Mouse (Mus musculus) natural killer cell, adult 2 months (primary cell): ENCODE results near the gene Ift20.
"Not testable (repeated sequence)": the region's sequence is repeated elsewhere in the genome, so short reads cannot be mapped to it uniquely, and the experiment has no call there.

Experiments used
- DNase-seq, 2 experiments: peaks; one replicate each; pipeline ENCODE4 v3.0.0; 2022; ENCODE audit warnings: low spot score in 2 of 2

The Ift20 gene

DNA sequence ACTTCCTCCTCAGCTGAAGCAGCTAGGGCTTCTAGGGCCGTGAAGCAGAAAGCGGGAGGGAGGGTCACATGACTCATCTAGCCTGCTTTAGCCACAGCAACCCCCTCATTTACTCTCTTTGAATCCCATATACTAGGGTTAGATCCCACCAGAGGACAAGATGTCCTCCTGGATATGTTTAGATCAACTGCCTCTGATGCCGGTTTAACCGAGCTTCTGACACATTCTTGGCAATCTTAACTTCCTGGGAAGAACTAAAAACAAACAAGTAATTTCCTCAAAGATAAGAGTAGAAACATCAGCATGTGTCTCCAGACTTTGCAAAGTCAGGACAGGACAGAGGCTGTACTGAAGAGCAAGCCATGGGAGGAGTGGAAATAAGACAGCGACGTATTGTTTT is 30.6 kb downstream of the Ift20 start:
- DNase-seq = no peak

DNA sequence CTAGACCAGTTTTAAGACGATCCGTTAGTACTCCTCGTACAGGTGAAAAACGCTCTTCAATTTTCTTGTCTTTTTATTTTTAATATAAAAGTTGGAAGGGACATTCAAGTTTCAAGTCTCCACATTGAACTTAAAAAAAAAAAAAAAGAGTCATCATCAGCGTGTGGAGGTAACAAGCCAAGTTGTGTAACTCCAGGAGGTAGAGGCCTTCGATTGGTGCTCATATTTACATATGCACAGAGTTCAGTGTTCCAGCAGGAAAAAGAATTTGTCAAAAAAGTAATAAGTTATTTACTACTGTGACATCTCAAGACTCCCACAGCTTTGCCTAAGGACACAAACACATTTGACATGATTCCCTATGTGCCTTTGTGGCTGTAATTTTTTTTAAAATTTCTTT is 31.5 kb downstream of the Ift20 start:
- DNase-seq = no peak

DNA sequence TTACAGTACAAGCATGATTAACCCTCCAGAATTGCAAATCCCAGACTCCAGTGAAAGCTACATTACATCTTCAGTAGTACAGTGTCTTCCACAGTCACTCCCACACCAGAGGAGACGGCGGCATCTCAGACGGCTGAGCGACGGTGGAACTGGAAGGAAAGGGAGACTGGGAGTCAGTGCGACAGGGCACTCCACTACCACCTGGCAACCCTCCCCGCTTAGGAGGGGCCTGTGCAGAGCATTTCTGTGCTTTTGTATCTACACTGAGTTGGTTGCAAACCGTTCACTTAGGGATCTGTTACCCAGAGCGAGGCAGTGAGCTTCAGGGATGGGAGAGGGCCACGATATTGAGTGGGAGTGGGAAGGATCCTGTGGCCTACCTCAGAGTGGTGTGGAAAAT is 32.7 kb downstream of the Ift20 start:
- DNase-seq = no peak

DNA sequence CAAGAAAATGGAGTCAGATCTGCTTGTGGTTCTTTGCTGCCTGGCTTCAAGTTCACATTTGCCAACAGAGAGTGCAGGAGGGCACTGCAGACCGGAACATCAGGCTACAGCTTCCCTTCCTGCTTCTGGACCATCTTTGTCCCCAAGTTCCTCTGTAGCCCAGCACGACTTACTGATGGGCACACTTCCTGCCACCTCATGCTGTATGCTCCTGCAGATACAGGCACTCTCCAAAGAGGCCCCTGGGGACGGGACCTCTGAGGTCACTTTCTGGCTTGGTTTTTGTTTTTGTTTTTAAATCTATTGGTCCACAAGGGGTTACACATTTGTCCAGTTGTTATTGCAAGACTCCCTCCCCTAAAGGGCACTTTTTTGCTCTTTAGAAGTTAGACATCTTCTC is 33.6 kb downstream of the Ift20 start:
- no peak for DNase-seq

DNA sequence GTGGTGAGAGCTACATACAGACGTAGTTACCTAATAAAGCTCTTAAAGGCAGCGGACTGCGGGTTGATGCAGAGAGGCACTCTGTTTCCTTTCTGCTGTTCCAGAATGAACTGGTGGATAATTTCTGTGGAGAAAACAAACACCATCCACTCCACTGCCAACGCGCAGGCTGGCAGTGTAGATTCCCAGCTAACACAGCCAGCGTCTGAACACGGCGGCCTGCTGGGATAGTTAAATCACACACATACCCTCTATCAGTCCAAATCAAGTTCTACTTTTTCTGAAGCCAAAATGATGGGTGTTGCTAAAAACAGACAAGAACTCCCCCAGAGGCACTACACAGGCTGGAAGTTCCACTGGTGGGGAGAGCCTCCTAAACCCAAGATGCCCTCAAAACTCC is 35.3 kb downstream of the Ift20 start:
- no peak for DNase-seq

DNA sequence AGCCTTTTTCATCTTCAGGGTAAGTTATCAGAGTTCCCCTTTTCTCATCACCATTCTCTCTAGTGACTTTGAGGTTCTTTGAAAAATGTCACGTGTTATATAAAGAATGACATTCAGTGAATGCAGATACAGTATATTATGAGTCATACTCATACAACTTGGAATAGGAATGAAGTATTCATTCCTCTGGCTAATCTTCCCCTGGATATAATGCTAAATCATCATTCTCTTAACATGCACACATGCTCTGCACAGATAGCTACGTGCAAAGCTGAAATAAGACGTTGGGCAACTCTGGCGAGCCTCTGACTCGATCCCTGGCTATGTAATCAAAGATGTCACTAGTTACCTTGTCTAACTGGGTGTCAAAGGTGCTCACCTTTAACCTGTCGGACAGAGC is 35.7 kb downstream of the Ift20 start:
- DNase-seq = no peak

DNA sequence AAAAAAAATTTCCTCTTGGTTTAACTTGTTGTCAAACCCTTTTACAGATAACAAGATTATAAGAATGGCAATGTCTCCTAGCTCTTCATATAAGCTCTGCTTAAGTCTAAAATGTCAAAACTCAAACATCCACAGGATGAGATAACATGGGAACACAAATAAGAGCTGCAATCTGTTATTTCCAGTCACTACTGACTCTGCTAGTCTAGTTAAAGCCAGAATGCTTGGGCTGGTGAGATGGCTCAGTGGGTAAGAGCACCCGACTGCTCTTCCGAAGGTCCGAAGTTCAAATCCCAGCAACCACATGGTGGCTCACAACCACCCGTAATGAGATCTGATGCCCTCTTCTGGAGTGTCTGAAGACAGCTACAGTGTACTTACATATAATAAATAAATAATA is 37.9 kb downstream of the Ift20 start:
- DNase-seq = not testable (repeated sequence)

DNA sequence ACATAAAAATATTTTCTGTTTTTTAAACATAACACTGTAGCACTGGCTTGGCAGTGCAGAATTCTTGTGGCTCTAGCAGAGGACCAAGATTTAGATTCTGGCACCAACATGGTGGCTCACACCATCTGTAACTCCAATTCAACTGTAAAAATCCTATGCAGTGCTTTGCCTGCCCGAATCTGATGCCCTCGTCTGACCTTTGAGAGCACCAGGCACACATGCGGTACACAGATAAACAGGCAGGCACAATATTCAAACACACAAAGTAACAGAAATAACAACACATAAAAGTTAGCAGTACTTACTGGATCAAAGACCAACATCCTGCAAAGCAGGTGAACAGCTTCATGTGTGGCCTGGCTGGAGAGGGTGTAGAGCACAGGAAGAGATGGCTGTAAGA is 38.4 kb downstream of the Ift20 start:
- no peak for DNase-seq

DNA sequence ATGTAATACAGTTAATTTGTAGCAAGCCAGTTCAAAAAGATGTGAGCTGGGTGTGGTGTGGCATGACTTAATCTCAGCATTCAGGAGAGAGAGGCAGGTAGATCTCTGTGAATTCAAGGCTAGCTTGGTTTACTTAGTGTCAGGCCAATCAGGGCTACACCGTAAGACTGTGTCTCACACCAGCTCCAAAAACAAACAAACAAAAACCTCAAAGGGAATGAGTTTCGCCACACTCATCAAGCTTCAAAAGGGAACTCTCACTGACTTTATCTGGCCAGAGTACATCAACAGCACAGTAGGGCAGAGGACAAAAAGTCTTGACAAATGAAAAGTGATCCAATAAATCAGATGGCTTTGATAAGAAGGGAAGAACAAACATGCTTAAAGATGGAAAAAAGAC is 38.8 kb downstream of the Ift20 start:
- DNase-seq = no peak

DNA sequence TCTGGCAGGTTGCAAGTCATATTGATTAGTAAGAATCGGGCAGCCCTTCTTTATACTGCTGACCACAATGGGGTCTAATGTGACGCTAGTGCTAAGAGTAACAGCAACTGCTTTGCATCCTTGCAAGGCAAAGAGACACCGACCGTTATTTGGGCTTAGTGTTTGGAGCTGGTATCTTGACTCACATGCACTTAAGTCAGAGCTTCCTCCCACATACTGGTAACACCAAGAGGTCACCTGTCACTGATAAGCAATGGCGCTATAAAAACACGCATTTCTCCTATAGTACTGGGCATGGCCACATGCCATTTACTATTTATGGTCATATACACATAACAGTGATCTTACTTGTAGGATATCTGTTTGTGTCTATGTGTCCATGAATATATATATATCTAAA is 46.7 kb downstream of the Ift20 start:
- no peak for DNase-seq

DNA sequence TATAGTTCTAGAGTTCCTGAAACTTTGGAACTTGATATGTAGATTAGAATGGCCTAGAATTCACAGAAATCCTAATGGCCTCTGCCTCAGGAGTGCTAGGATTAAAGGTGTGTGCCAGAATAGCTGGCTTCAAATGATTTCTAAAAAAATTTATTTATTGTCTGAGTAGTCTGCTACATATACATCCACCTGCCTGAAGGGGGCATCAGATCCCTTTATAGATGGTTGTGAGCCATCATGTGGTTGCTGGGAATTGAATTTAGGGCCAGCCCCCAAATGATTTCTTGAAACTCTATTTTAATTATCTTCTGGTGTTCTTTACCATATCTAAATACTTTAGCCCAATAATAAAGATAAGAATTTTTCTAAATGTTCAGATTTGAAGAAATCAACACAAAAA is 49.9 kb downstream of the Ift20 start:
- no peak for DNase-seq

DNA sequence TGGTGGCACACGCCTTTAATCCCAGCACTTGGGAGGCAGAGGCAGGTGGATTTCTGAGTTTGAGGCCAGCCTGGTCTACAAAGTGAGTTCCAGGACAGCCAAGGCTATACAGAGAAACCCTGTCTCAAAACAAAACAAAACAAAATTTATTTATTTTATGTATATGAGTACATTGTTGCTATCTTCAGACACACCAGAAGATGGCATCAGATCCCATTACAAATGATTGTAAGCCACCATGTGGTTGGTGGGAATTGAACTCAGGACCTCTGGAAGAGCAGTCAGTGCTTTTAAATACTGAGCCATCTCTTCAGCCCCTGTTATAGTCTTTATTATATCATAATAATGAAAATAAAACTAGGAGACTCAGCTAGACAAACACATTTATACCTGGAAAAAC is 51.5 kb downstream of the Ift20 start:
- not testable (repeated sequence) for DNase-seq
